Mouse (Mus musculus) midbrain, embryonic 15.5 days (tissue): ENCODE data around the gene Zfp827. TPM values are rescaled to one million over a fixed set of nuclear protein-coding genes. Genes with fewer than 3 reads are reported as not detected.
A peak's percentile ranks its signal among the peaks of the same experiment; 100 is the strongest.

Experiments
- ATAC-seq: fragments of 200-750 bp; cut with Nextera tagmentation; replicated peaks from 2 replicates; pipeline ENCODE4 v1.8.0; 2017; ENCODE audit warnings: moderate TSS enrichment
- H3K27ac ChIP-seq: fragments of 300-500 bp; sonication (generic); 2 replicates; pipeline ENCODE4 v1.5.1; 2015; ENCODE audit warnings: mild to moderate bottlenecking, inconsistent platforms
- H3K27me3 ChIP-seq: fragments of 300-500 bp; sonication (generic); replicated peaks from 2 replicates; pipeline ENCODE4 v1.6.1; 2015; ENCODE audit warnings: inconsistent platforms
- H3K36me3 ChIP-seq: fragments of 300-500 bp; sonication (generic); replicated peaks from 2 replicates; pipeline ENCODE4 v1.6.1; 2015; ENCODE audit warnings: inconsistent platforms
- H3K4me1 ChIP-seq: fragments of 300-500 bp; sonication (generic); 2 replicates; pipeline ENCODE4 v1.6.1; 2015; ENCODE audit warnings: inconsistent platforms
- H3K4me2 ChIP-seq: fragments of 300-500 bp; sonication (generic); 2 replicates; pipeline ENCODE4 v1.6.1; 2015; ENCODE audit warnings: inconsistent platforms, mild to moderate bottlenecking, moderate library complexity
- H3K4me3 ChIP-seq: fragments of 300-500 bp; sonication (generic); 2 replicates; pipeline ENCODE4 v1.5.1; 2015; ENCODE audit warnings: mild to moderate bottlenecking, inconsistent platforms
- H3K9ac ChIP-seq: fragments of 300-500 bp; sonication (generic); 2 replicates; pipeline ENCODE4 v1.6.1; 2015; ENCODE audit warnings: mild to moderate bottlenecking, inconsistent platforms
- H3K9me3 ChIP-seq: fragments of 300-500 bp; sonication (generic); 2 replicates; pipeline ENCODE4 v1.6.1; 2016; ENCODE audit warnings: inconsistent platforms
- WGBS: fragments of 180-500 bp; shearing (Covaris S2); methylation state at CpG from one replicate; pipeline ENCODE4 v1.1.7; 2015; ENCODE audit warnings: mixed read lengths; 5-methylcytosine and 5-hydroxymethylcytosine counted together
- polyA plus RNA-seq: library from polyadenylated mRNA; unstranded; fragments of >200 nt; fragmentation: Nextera tagmentation; extraction: Ambion mirVana; gene quantifications from 2 replicates; pipeline ENCODE4 v1.2.1, GENCODE M21; 2015

Gene Zfp827
- polyA plus RNA-seq, 1 experiment from 2014 or later, result 13.9 TPM

- WGBS, result 86% methylated on average over 4 of the region's 4 CpGs
- no peak for ATAC-seq
Measured at GRCm38 (mm10) chr8:79151644-79152043, 123.4 kb downstream of the Zfp827 start.

GRCm38 (mm10) chr8:79153201-79153600 is 125.0 kb downstream of the Zfp827 start:
- 91% methylated on average over 1 of the region's 1 CpGs for WGBS
- no peak for ATAC-seq

More at GRCm38 (mm10) chr8:79151644-79152043, 123.4 kb downstream of the Zfp827 start:
- Histone ChIP-seq H3K27me3 (no peaks in the 10 kb centered on the region), H3K4me1 (no peaks in the 10 kb centered on the region), H3K9ac (no peak overlapping the region), H3K4me2 (no peak overlapping the region), H3K36me3 (peaks cover under 1% of the 10 kb centered on the region; the same call in 1 of the 2 replicates), H3K9me3 (no peaks in the 10 kb centered on the region), H3K4me3 (no peak overlapping the region), H3K27ac (no peak overlapping the region)

GRCm38 (mm10) chr8:79153637-79154036 is 125.4 kb downstream of the Zfp827 start:
- WGBS, result 86% methylated on average over 4 of the region's 4 CpGs
- peaks cover 3% of the 10 kb centered on the region; the same call in 1 of the 2 replicates for H3K36me3 ChIP-seq
- no peak for ATAC-seq

More at GRCm38 (mm10) chr8:79153201-79153600, 125.0 kb downstream of the Zfp827 start:
- Histone ChIP-seq H3K27me3 (no peaks in the 10 kb centered on the region), H3K4me2 (no peak overlapping the region), H3K4me1 (no peaks in the 10 kb centered on the region), H3K9ac (no peak overlapping the region), H3K4me3 (no peak overlapping the region), H3K9me3 (no peaks in the 10 kb centered on the region), H3K36me3 (peaks cover 3% of the 10 kb centered on the region; the same call in 1 of the 2 replicates), H3K27ac (no peak overlapping the region)

GRCm38 (mm10) chr8:79155556-79156161 is 127.4 kb downstream of the Zfp827 start:
- H3K4me1 ChIP-seq, result no peaks in the 10 kb centered on the region

More at GRCm38 (mm10) chr8:79153637-79154036, 125.4 kb downstream of the Zfp827 start:
- H3K4me3 ChIP-seq, result no peak overlapping the region
- no peaks in the 10 kb centered on the region for H3K9me3 ChIP-seq
- H3K27me3 ChIP-seq, result no peaks in the 10 kb centered on the region
- H3K9ac ChIP-seq, result no peak overlapping the region
- no peak overlapping the region for H3K27ac ChIP-seq
- no peaks in the 10 kb centered on the region for H3K4me1 ChIP-seq
- H3K4me2 ChIP-seq, result no peak overlapping the region

GRCm38 (mm10) chr8:79157366-79157765 is 129.1 kb downstream of the Zfp827 start:
- H3K36me3 ChIP-seq, result peaks cover 3% of the 10 kb centered on the region; the same call in 1 of the 2 replicates
- H3K4me2 ChIP-seq, result no peak overlapping the region
- WGBS, result 78% methylated on average over 4 of the region's 4 CpGs
- no peaks in the 10 kb centered on the region for H3K4me1 ChIP-seq
- no peaks in the 10 kb centered on the region for H3K27me3 ChIP-seq
- no peak overlapping the region for H3K9ac ChIP-seq
- no peaks in the 10 kb centered on the region for H3K9me3 ChIP-seq
- H3K27ac ChIP-seq, result no peak overlapping the region
- no peak overlapping the region for H3K4me3 ChIP-seq
- no peak for ATAC-seq

More at GRCm38 (mm10) chr8:79155556-79156161, 127.4 kb downstream of the Zfp827 start:
- H3K27me3 ChIP-seq, result no peaks in the 10 kb centered on the region
- H3K9ac ChIP-seq, result no peak overlapping the region
- WGBS, result 93% methylated on average over 10 of the region's 10 CpGs
- H3K4me3 ChIP-seq, result no peak overlapping the region
- H3K9me3 ChIP-seq, result no peaks in the 10 kb centered on the region
- no peak for ATAC-seq
- no peak overlapping the region for H3K27ac ChIP-seq
- no peak overlapping the region for H3K4me2 ChIP-seq
- H3K36me3 ChIP-seq, result peaks cover 3% of the 10 kb centered on the region; the same call in 1 of the 2 replicates

- Histone ChIP-seq H3K9ac (no peak overlapping the region), H3K4me3 (no peak overlapping the region), H3K36me3 (peaks cover 3% of the 10 kb centered on the region; the same call in 1 of the 2 replicates), H3K27me3 (no peaks in the 10 kb centered on the region), H3K27ac (no peak overlapping the region), H3K4me2 (no peak overlapping the region), H3K9me3 (no peaks in the 10 kb centered on the region), H3K4me1 (peaks cover under 1% of the 10 kb centered on the region; the same call in 1 of the 2 replicates)
- WGBS, result 40% methylated on average over 2 of the region's 2 CpGs
- ATAC-seq, result no peak
Measured at GRCm38 (mm10) chr8:79158357-79158756, 130.1 kb downstream of the Zfp827 start.

- Histone ChIP-seq H3K4me2 (no peak overlapping the region), H3K4me3 (no peak overlapping the region), H3K27ac (no peak overlapping the region), H3K27me3 (no peaks in the 10 kb centered on the region), H3K4me1 (peaks cover 6% of the 10 kb centered on the region), H3K36me3 (peaks cover 3% of the 10 kb centered on the region; the same call in 1 of the 2 replicates), H3K9me3 (no peaks in the 10 kb centered on the region), H3K9ac (no peak overlapping the region)
- ATAC-seq, result no peak
- WGBS, result 91% methylated on average over 9 of the region's 9 CpGs
Measured at GRCm38 (mm10) chr8:79159397-79159796, 131.2 kb downstream of the Zfp827 start.

- Histone ChIP-seq H3K9me3 (no peaks in the 10 kb centered on the region), H3K36me3 (peaks cover 3% of the 10 kb centered on the region; the same call in 1 of the 2 replicates), H3K9ac (no peak overlapping the region), H3K4me3 (no peak overlapping the region), H3K27me3 (no peaks in the 10 kb centered on the region), H3K4me1 (peaks cover 6% of the 10 kb centered on the region), H3K4me2 (no peak overlapping the region), H3K27ac (no peak overlapping the region)
- 71% methylated on average over 4 of the region's 4 CpGs for WGBS
- ATAC-seq, result 0 out of 2 replicates have a peak, but pooled peaks have one; percentile 38
Measured at GRCm38 (mm10) chr8:79160302-79160701, 132.1 kb downstream of the Zfp827 start.

- no peaks in the 10 kb centered on the region for H3K27me3 ChIP-seq
- H3K36me3 ChIP-seq, result peaks cover 3% of the 10 kb centered on the region; the same call in 1 of the 2 replicates
- ATAC-seq, result no peak
- no peak overlapping the region for H3K9ac ChIP-seq
- WGBS, result 91% methylated on average over 4 of the region's 4 CpGs
- no peak overlapping the region for H3K4me3 ChIP-seq
- H3K4me2 ChIP-seq, result no peak overlapping the region
- no peak overlapping the region for H3K27ac ChIP-seq
- H3K4me1 ChIP-seq, result peaks cover 6% of the 10 kb centered on the region
- no peaks in the 10 kb centered on the region for H3K9me3 ChIP-seq
Measured at GRCm38 (mm10) chr8:79161172-79161778, 133.0 kb downstream of the Zfp827 start.

GRCm38 (mm10) chr8:79162533-79163308 is 134.5 kb downstream of the Zfp827 start:
- Histone ChIP-seq H3K36me3 (no peaks in the 10 kb centered on the region), H3K9ac (no peak overlapping the region), H3K9me3 (no peaks in the 10 kb centered on the region), H3K4me1 (peaks cover 6% of the 10 kb centered on the region), H3K4me3 (no peak overlapping the region), H3K27me3 (no peaks in the 10 kb centered on the region), H3K4me2 (no peak overlapping the region), H3K27ac (no peak overlapping the region)
- peak; percentile 38; the same call in 1 of the 2 replicates for ATAC-seq
- WGBS, result 62% methylated on average over 10 of the region's 10 CpGs

GRCm38 (mm10) chr8:79164336-79164735 is 136.1 kb downstream of the Zfp827 start:
- ATAC-seq, result no peak
- Histone ChIP-seq H3K27me3 (no peaks in the 10 kb centered on the region), H3K4me1 (peaks cover 6% of the 10 kb centered on the region), H3K9me3 (no peaks in the 10 kb centered on the region), H3K9ac (no peak overlapping the region), H3K36me3 (no peaks in the 10 kb centered on the region), H3K4me2 (no peak overlapping the region), H3K27ac (no peak overlapping the region), H3K4me3 (no peak overlapping the region)
- 26% methylated on average over 1 of the region's 1 CpGs for WGBS

GRCm38 (mm10) chr8:79165276-79165675 is 137.0 kb downstream of the Zfp827 start:
- Histone ChIP-seq H3K9ac (no peak overlapping the region), H3K4me3 (no peak overlapping the region), H3K27me3 (no peaks in the 10 kb centered on the region), H3K4me2 (no peak overlapping the region), H3K36me3 (no peaks in the 10 kb centered on the region), H3K9me3 (no peaks in the 10 kb centered on the region), H3K27ac (no peak overlapping the region), H3K4me1 (peaks cover 6% of the 10 kb centered on the region)
- no peak for ATAC-seq
- 90% methylated on average over 3 of the region's 3 CpGs for WGBS
